17 mouse cellular contexts compared by ENCODE assay signal in genomic region chr5:66253219-66253618, GRCm38 (mm10). TPM values are rescaled to one million over a fixed set of nuclear protein-coding genes. Genes with fewer than 3 reads are reported as not detected.
DNase-seq lines count a peak whose midpoint lies in the region; ATAC-seq and TF ChIP-seq lines count a peak whose summit lies in the region.
"Had no signal": no experiment of that assay in that cellular context is flagged by ENCODE, and none has a peak within 500 bp of the region (broad histone marks: within the 10 kb centered on the region; RNA-seq: fewer than 3 reads in every experiment).

No protein-coding gene starts in this region.

- H3K4me3 ChIP-seq in gastrocnemius, adult 2 months = no peak overlapping the region
- no peak overlapping the region for H3K4me3 ChIP-seq in layer of hippocampus, adult 2 months
- H3K4me3 ChIP-seq: embryonic facial prominence, embryonic 13.5 days; hindbrain, embryonic 10.5 days; liver, embryonic 15.5 days; midbrain, embryonic 13.5 days; stomach, embryonic 15.5 days had no signal

- no peak for DNase-seq in gastrocnemius, adult 2 months
- no peak for DNase-seq in gastrocnemius, postnatal 14 days
- no peak for DNase-seq in layer of hippocampus, adult 2 months (ENCODE audit: low spot score in 2 of 2)
- DNase-seq in layer of hippocampus, adult 11-12 months (ENCODE audit: low spot score) = no peak
- DNase-seq in right cerebral cortex, postnatal 4 days = peak; percentile 7
- no peak for DNase-seq in right cerebral cortex, adult 18-20 months
- DNase-seq: cerebellum, adult 2 months; gastrocnemius, postnatal 36 days; kidney, adult 11 months; kidney, postnatal 14 days had no signal

- TF ChIP-seq CTCF in gastrocnemius, adult 2 months (IDR thresholded peaks at IDR 0.05) = peak; percentile 12; the same call in 1 of the 2 replicates
- peak; percentile 71 for TF ChIP-seq CTCF in layer of hippocampus, adult 2 months (conservative IDR thresholded peaks at IDR 0.05)

- no peak overlapping the region for H3K27ac ChIP-seq in gastrocnemius, adult 2 months
- no peak overlapping the region for H3K27ac ChIP-seq in layer of hippocampus, adult 2 months
- H3K27ac ChIP-seq: embryonic facial prominence, embryonic 13.5 days; hindbrain, embryonic 10.5 days; liver, embryonic 15.5 days; macrophage; midbrain, embryonic 13.5 days; stomach, embryonic 15.5 days had no signal

- intact Hi-C loops in gastrocnemius, adult 2 months (cut with DNase I) = no loop called here
- intact Hi-C loops in gastrocnemius, postnatal 14 days (cut with DNase I; ENCODE audit: low total_unique reads) = no loop called here

- ATAC-seq in monocyte, adult 5-6 weeks (replicated peaks; ENCODE audit: insufficient number of reproducible peaks, low FRiP score, low TSS enrichment, poor library complexity, severe bottlenecking) = no peak
- ATAC-seq: midbrain, embryonic 13.5 days had no signal

RNA-seq across cellular contexts. Expression of gene Nsun7, which starts 6.5 kb away (rescaled TPM):
- under 1 TPM in 1 of 2 experiments, not detected in 1; 0.05 TPM for total RNA-seq in gastrocnemius, adult 2 months (2021)
- not detected for total RNA-seq in gastrocnemius, postnatal 14 days (2021)
- total RNA-seq in layer of hippocampus, adult 2 months (2021) = 10 to 100 TPM; 12.6 to 14.6 TPM
- total RNA-seq in monocyte, adult 5-6 weeks (2017) = not detected in 3 replicates
- total RNA-seq: gastrocnemius, postnatal 36 days had no signal

Comparison
In these comparisons a context has a peak if more than half of its experiments do, and no peak if none do; other contexts are left out.
1. RNA of gene Nsun7, which starts 6.5 kb away (total RNA-seq): 12.6 to 14.6 TPM in layer of hippocampus, adult 2 months; not detected in gastrocnemius, postnatal 14 days, 0.05 TPM in gastrocnemius, adult 2 months and not detected in monocyte, adult 5-6 weeks; every median in the first group is over 10 times any median in the second.